Mouse (Mus musculus): ENCODE measurements around the gene Atp5j2.

Gene Atp5j2

DNA sequence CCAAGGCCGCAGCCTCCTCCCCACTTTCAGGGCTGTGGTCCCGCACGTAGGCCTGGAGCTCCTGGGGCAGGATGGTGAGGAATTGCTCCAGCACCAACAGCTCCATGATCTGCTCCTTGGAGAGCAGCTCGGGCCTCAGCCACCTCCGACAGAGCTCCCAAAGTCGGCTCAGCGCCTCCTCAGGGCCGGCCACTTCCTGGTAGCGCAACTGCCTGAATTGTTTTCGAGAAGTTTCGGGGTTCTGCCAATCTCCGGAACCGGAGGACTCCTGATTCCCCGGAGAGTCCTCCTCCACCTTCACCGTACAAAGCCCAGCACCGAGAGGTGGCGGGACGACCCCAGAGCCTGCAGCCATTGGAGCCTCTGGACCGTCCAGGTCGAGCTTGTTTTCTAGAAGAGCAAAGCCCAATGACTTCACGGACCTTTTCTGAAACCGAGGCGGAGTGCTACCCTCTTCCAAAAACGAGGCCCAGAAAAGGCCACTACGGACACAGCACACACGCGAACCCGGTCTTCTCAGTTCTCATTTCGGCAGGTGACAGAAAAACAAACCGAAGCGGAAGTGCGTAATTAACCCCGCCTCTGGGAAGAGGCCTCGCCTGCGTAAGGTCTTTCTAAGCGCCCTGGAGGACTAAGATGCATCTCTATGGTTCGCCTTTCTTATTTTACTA is 9.6 kb upstream of the Atp5j2 start, which contains the start of gene Zkscan14:
TSS of gene Zkscan14 (minus strand) at position 548 of the 671 bp plus-strand sequence.
- DNase-seq (ENCODE audit: low spot score in 2 of 2), result peak in 1 of 2 experiments; percentile 54

DNA sequence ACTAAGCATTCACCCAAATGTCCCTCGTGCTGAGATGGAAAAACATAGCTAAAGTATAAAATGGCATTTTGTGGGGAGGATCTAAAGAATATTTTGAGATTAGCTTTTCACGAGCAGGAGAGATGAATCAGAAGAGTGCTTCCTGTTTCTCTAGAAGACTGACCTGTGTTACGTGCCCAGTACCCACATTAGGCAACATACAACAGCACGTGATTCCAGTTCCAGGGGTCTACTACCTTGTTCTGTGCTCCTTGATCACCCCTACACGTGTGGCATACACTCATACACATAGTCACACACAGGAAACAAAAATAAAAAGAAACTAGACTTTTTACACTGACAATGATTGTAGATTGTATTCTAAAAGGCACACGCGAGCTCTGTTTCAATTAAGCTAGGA is 8.5 kb upstream of the Atp5j2 start:
- no peak for DNase-seq (ENCODE audit: low spot score in 2 of 2)

DNA sequence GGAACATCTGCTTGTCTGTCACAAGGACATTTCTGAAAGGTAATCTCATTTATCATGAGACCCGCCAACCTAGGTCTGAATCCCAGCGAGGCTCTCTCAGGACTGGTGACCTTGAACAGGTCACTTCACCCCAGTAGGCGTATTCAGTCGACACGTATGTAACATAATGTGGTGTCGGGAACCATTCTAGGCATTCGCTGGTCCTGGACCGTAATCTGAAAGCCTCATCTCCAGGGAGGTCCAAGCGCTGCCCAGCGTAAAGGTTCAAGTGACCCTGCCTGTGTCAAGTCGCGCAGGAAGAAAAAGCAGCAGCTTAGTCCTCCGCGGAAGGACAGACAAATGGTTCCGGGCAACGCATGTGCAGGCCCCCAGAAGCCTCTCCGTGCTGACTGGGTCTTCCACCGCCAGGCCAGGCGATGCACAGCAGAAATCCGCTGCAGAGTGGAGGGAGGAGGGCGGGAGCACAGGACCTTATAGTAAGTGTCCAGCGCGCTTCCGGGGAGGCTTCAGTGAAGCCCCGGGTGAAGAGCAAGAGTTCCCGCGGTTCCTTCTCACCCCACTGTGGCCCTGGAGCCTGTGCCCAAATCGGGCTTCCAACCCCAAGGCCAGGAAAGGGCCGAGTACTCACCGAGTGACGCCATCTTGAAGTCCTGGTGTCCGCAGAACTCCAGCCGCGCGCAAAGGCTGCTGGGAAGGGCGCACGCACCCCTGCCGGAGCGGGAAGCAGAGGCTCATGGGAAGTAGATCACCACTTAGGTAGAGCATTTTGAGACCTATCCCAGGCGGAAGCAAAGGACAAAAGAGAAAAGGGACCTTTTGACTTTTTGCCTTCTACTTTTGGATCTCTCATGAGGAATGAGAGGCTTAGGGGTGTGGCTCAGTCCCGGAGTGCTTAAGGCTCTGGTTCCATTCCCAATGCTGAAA is 725 bp downstream of the Atp5j2 start:
- peak; percentile 84 to 92 for DNase-seq (ENCODE audit: low spot score in 2 of 2)

DNA sequence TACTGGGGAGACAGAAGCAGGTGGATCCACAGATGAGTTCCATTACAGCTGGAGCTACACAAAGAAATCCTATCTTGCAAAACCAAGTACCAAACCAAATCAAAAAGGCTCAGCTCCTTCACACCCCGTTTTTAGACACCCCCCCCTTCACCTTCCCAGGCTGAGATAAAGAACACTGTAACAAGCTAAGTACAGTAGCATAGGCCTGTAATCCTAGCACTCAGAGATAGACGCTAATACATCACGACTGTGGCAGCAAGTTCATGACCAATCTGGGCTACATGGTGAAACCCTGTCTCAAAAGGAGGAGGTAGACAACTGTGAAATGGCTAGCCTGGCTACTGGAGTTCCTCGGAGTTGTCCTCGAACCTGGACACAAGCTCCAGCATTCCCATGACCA is 1.5 kb downstream of the Atp5j2 start:
- no peak for DNase-seq (ENCODE audit: low spot score in 2 of 2)

GRCm38 (mm10) chr5:145189416-145189815 is 2.4 kb downstream of the Atp5j2 start:
- DNase-seq (ENCODE audit: low spot score in 2 of 2), result no peak

GRCm38 (mm10) chr5:145185244-145185643 is 6.6 kb downstream of the Atp5j2 start:
- no peak for DNase-seq (ENCODE audit: low spot score in 2 of 2)

DNA sequence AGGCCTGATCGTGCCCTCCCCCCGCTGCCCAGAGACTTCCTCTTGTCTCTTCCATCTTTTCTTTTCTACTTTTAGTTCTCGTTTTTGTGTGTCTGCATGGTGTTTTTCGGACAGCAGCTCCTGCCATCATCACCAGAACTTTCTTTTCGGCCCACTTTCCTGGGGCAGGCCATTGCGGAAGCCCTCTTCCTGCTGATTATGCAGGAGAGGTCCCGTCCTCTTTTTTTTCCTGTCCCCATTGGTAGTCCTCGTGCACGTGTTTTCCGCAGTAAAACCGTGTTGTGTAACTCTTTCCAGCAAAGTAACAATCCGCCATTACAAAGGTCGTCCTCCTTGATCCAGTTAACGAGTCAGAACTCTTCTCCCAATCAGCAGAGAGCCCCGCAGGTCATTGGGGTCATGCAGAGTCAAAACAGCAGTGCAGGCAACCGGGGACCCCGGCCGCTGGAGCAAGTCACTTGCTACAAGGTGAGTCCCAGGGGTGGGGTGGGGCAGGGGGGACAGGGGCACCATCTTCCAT is 13.3 kb downstream of the Atp5j2 start:
- DNase-seq (ENCODE audit: low spot score in 2 of 2), result no peak

GRCm38 (mm10) chr5:145167306-145167661 is 24.6 kb downstream of the Atp5j2 start:
- no peak for DNase-seq (ENCODE audit: low spot score in 2 of 2)

- DNase-seq (ENCODE audit: low spot score in 2 of 2), result peak; percentile 97
Measured at GRCm38 (mm10) chr5:145166536-145167305, 25.1 kb downstream of the Atp5j2 start, which contains the start of the genes Ptcd1 and Cpsf4. TSS of gene Ptcd1 (minus strand) at chr5:145167108. TSS of gene Cpsf4 (plus strand) at chr5:145167213.

- no peak for DNase-seq (ENCODE audit: low spot score in 2 of 2)
Measured at GRCm38 (mm10) chr5:145165184-145165583, 26.7 kb downstream of the Atp5j2 start.

- no peak for DNase-seq (ENCODE audit: low spot score in 2 of 2)
Measured at GRCm38 (mm10) chr5:145164710-145165109, 27.2 kb downstream of the Atp5j2 start.

GRCm38 (mm10) chr5:145161361-145161760 is 30.5 kb downstream of the Atp5j2 start:
- no peak for DNase-seq (ENCODE audit: low spot score in 2 of 2)

GRCm38 (mm10) chr5:145152690-145153089 is 39.2 kb downstream of the Atp5j2 start:
- DNase-seq (ENCODE audit: low spot score in 2 of 2), result no peak

DNA sequence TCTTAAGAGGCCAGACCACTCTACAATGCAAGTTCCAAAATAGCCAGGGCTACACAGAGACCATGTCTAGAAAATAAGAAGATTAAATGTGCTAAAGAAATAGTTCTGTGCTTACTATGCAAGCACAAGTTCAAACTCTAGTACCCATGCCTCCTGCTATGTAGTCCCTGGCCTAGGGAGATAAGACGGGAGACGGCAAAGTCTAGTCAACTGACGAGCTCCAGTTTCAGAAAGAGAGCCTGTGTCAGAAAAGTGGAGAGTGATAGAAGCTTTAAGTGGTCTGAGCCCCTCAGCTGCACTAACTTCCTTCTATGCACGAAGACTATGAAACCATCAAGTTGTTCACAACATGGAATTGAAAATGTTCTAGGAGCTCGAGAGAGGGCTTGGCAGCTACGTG is 42.6 kb downstream of the Atp5j2 start:
- no peak for DNase-seq (ENCODE audit: low spot score in 2 of 2)

GRCm38 (mm10) chr5:145147748-145148147 is 44.1 kb downstream of the Atp5j2 start:
- no peak for DNase-seq (ENCODE audit: low spot score in 2 of 2)

DNA sequence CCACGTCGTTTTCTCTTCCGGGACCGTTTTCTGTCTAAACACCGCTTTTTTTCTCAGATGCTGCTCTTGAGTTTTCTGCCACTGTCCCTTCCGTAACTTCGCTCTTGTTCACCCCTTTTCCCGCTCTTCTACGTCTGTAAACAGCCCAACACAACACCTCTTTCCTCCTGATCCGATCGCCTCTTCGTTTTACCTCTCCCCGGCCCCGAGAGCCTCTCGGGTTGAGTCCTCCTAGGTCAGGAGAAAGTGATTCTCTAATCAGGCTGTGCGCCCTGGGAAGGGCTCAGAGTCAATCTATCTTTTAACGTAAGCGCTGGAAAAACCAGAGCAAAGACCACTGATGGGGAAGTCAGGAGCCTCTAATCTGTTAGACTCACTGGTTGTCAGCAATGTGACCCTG is 51.3 kb downstream of the Atp5j2 start:
- DNase-seq (ENCODE audit: low spot score in 2 of 2), result no peak

DNA sequence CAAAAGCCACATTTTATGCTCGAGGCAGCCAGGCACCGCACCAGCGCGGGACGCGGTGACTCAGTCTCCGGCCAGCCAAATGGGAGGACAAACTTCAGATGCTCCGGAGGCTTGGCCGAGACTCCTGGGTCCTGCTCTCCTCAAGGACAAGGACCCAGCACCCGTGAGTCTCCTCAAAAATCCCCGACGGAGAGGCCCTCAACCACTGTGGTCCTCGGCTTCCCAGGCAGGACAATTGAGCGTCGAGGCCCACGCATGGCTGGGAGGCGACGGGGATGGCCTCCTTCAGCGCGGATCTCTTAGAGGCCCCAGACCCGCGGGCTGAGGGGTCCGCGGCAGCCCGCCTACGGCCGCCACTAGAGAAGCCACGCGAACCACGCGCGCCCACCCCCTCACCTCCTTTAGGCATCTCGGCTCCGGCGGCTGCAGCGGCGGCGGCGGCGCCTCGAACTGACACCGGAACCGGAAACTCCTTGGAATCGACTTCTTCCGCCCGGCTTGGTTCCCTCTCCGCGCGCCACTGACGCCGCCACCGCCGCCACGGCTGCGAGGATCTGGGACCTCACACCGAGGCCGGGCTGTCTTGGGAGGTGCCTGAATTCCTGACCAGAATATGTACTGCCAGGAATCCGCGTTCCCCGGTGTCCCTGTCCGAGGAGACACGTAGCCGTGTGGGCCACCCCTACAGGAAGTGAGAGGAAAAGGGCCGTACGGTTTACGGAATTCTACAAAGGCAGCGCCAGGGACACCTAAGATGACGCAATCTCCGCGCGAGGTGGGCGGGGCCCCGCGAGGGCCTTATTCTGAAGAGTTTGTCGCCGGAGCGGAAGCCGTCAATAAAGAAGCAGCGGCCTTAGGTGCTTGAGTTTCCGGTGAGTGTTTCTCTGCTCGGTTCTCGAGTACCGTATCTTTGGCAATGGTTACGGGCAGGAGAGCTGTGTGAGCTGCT is 52.0 kb downstream of the Atp5j2 start, which contains the start of the genes Pdap1 and Bud31:
TSS of gene Pdap1 (minus strand) at position 668 of the 949 bp plus-strand sequence.
TSS of gene Bud31 (plus strand) at position 792 of the 949 bp plus-strand sequence.
- peak; percentile 92 to 96 for DNase-seq (ENCODE audit: low spot score in 2 of 2)

GRCm38 (mm10) chr5:145138836-145139235 is 53.0 kb downstream of the Atp5j2 start:
- no peak for DNase-seq (ENCODE audit: low spot score in 2 of 2)

All from urinary bladder, postnatal 4 days (tissue).